Mouse (Mus musculus) small intestine, adult 2 months (tissue): Measurements from ENCODE around the gene Ccne1.

Source experiments
- CTCF ChIP-seq: fragments of 200-500 bp; IDR thresholded peaks from 2 replicates; pipeline ENCODE4 v1.5.1; 2012; ENCODE audit warnings: low read depth, mild to moderate bottlenecking, control low read depth, inconsistent platforms, low read length, moderate library complexity, mixed read lengths; ENCODE audit not compliant: insufficient replicate concordance, insufficient read length; ENCODE audit errors: extremely low read depth
- POLR2A ChIP-seq: fragments of 200-500 bp; IDR thresholded peaks from 2 replicates; pipeline ENCODE4 v1.6.1; 2012; ENCODE audit warnings: low read depth, mild to moderate bottlenecking, control low read depth, inconsistent platforms, low read length, moderate library complexity

DNA sequence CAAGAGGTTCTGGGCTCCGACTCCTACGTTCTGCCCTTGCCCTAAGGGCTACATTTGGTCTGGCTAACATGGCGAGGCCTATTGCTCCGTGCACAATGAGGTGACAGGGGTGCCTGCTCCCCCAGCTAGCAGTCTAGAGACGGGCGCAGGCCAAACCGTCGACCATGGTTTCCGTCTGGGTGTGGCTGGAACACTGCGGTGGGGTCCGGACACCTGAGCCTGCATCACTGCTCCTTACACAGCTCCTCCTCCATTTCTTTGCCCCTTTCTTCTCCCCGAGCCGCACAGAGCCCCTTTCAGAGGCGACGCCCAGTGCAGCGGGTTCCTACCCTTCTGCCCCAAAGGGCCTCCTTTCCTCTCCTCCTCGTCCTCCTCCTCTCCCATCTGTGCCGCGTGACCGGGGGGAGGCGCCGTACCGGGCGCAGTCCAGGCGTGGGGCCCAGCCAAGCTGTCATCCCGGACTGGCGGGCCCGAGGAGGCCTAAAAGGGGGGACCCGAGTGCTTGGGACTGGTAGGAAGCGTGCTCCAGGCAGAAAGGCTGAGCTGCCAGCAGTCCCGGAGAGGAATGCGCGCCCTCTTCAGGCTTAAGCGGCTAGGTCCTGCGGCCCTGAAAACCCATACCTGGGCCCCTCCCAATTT, 21.6 kb downstream of the Ccne1 start:
- 0 out of 2 replicates have a peak, but pooled peaks have one; percentile 21 for TF ChIP-seq CTCF
- TF ChIP-seq POLR2A, result no peak
